Mouse (Mus musculus): ENCODE measurements around the gene Rftn1. TPM values are rescaled to one million over a fixed set of nuclear protein-coding genes. Genes with fewer than 3 reads are reported as not detected.

The Rftn1 gene
- polyA plus RNA-seq, 1 experiment from 2014 or later: 14.8 TPM

DNA sequence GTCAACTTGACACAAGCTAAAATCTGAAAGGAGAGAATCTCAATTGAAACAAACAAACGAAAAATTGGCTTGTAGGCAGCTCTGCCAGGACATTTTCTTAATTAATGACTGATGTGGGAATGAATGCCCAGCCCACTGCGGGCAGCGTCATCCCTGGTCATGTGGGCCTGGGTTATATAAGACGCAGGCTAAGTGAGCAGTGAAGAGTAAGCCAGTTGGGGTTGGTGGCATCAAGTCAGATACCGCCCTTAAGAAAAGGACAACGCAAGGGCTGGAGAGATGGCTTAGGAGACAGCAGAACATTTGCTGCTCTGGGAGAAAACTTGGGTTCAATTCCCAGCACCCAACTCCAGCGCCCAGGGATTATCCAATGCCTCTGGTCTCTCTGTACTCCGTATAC lies 97.6 kb downstream of the Rftn1 start:
- Histone ChIP-seq H3K36me3 (ENCODE audit: control insufficient read depth, insufficient read depth, low read length) (no peaks in the 10 kb centered on the region), H3K9me3 (replicated peaks; ENCODE audit: control insufficient read depth, low read length) (no peaks in the 10 kb centered on the region), H3K27me3 (replicated peaks; ENCODE audit: control insufficient read depth, insufficient read depth, low read length) (no peaks in the 10 kb centered on the region), H3K4me2 (ENCODE audit: low read length) (no peak overlapping the region), H3K9ac (ENCODE audit: low read length) (no peak overlapping the region), H3K4me1 (ENCODE audit: control insufficient read depth, insufficient read depth, low read length) (no peaks in the 10 kb centered on the region), H3K4me3 (ENCODE audit: low read depth, low read length) (no peak overlapping the region), H3K27ac (ENCODE audit: low read depth, low read length) (no peak overlapping the region)
- 88% methylated on average over 8 of the region's 8 CpGs for WGBS
- DNase-seq (ENCODE audit: low spot score) (no peak), ATAC-seq (no peak)

DNA sequence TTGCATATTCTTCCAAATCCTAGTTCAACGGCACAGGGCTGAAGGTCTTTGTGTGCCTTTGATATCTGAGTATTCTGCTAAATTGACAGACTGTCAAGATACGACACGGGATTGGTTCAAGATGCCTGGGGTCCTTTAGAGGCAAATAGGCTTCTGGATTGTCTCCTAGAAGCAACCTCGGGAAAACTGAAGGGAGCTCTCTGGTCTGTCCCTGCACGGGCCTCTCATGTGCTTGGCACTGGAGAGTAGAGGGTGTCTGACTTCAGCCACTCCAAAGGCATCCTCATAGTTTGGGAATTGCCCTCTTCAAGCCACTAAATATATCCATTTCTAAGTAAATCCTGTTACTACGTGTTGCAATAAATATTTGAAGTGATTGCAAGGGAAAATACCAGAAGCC lies 98.6 kb downstream of the Rftn1 start:
- H3K27me3 ChIP-seq (replicated peaks; ENCODE audit: control insufficient read depth, insufficient read depth, low read length): no peaks in the 10 kb centered on the region
- H3K4me3 ChIP-seq (ENCODE audit: low read depth, low read length): no peak overlapping the region
- H3K4me1 ChIP-seq (ENCODE audit: control insufficient read depth, insufficient read depth, low read length): no peaks in the 10 kb centered on the region
- H3K9ac ChIP-seq (ENCODE audit: low read length): no peak overlapping the region
- no peak for DNase-seq (ENCODE audit: low spot score)
- WGBS: 68% methylated on average over 6 of the region's 6 CpGs
- no peaks in the 10 kb centered on the region for H3K9me3 ChIP-seq (replicated peaks; ENCODE audit: control insufficient read depth, low read length)
- no peak for ATAC-seq
- no peak overlapping the region for H3K27ac ChIP-seq (ENCODE audit: low read depth, low read length)
- H3K36me3 ChIP-seq (ENCODE audit: control insufficient read depth, insufficient read depth, low read length): no peaks in the 10 kb centered on the region
- no peak overlapping the region for H3K4me2 ChIP-seq (ENCODE audit: low read length)

DNA sequence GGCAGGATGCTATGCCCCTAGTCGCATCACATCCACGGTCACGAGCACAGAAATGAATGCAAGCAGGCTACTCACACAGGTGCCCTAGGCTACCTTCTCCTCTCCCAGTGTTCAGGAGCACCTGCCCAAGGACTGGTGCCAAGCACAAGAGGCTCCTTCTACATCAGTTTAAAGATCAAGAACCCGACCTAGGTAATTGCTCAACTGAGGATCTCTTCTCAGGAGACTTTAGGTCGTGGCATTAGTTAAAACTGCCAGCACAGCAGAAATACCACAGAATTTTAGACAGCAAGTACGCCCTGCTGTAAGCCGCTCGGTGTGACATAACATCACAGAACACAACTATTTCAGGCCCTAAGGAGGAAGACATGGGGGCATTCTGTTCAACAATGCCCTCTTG lies 100.7 kb downstream of the Rftn1 start:
- WGBS: 89% methylated on average over 8 of the region's 8 CpGs
- Histone ChIP-seq H3K9ac (ENCODE audit: low read length) (no peak overlapping the region), H3K9me3 (replicated peaks; ENCODE audit: control insufficient read depth, low read length) (no peaks in the 10 kb centered on the region), H3K27me3 (replicated peaks; ENCODE audit: control insufficient read depth, insufficient read depth, low read length) (no peaks in the 10 kb centered on the region), H3K36me3 (ENCODE audit: control insufficient read depth, insufficient read depth, low read length) (no peaks in the 10 kb centered on the region), H3K4me3 (ENCODE audit: low read depth, low read length) (no peak overlapping the region), H3K4me2 (ENCODE audit: low read length) (no peak overlapping the region), H3K4me1 (ENCODE audit: control insufficient read depth, insufficient read depth, low read length) (no peaks in the 10 kb centered on the region), H3K27ac (ENCODE audit: low read depth, low read length) (no peak overlapping the region)
- no peak for DNase-seq (ENCODE audit: low spot score)
- ATAC-seq: no peak

DNA sequence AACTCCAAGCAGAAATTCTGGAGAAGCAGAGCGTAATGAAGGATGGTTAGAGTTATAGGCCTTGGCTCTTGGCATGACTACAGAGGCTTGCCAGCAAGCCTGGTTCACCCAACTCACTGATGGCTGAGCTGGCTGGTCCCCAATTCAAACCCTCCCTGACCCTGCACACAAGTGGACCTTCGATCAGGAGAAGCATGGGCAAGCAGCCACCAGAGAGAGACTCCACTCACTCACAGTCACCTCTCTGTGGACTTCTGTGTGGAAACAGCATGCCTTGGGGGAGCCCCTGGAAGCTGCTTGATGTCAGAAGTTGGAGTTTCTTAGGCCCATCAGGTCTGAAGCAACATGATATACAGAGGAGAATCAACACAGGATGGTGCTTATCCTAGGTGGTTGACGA lies 102.4 kb downstream of the Rftn1 start:
- Histone ChIP-seq H3K4me1 (ENCODE audit: control insufficient read depth, insufficient read depth, low read length) (no peaks in the 10 kb centered on the region), H3K9ac (ENCODE audit: low read length) (no peak overlapping the region), H3K9me3 (replicated peaks; ENCODE audit: control insufficient read depth, low read length) (no peaks in the 10 kb centered on the region), H3K36me3 (ENCODE audit: control insufficient read depth, insufficient read depth, low read length) (no peaks in the 10 kb centered on the region), H3K4me3 (ENCODE audit: low read depth, low read length) (no peak overlapping the region), H3K27me3 (replicated peaks; ENCODE audit: control insufficient read depth, insufficient read depth, low read length) (no peaks in the 10 kb centered on the region), H3K4me2 (ENCODE audit: low read length) (no peak overlapping the region), H3K27ac (ENCODE audit: low read depth, low read length) (no peak overlapping the region)
- no peak for DNase-seq (ENCODE audit: low spot score)
- 93% methylated on average over 3 of the region's 3 CpGs for WGBS
- no peak for ATAC-seq

DNA sequence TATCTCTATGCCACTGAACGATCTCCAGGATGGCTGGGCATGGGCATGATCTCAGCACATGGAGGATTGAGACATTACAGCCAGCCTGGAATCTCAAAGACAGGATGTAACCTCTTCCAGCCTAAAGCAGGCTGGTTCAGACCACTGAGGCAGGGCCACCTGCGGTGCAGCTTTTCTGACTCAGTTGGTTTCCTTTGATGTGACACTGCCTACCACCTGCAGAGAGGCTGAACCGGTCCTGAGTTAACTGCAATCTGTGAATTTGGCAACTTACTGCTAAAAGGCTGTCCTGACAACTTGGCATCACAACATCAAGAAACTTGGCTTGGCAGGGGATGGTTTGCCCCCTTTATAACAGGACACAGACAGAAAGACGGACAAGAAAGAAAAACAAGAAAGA lies 103.6 kb downstream of the Rftn1 start:
- Histone ChIP-seq H3K9ac (ENCODE audit: low read length) (no peak overlapping the region), H3K4me2 (ENCODE audit: low read length) (no peak overlapping the region), H3K27me3 (replicated peaks; ENCODE audit: control insufficient read depth, insufficient read depth, low read length) (no peaks in the 10 kb centered on the region), H3K27ac (ENCODE audit: low read depth, low read length) (no peak overlapping the region), H3K4me1 (ENCODE audit: control insufficient read depth, insufficient read depth, low read length) (no peaks in the 10 kb centered on the region), H3K36me3 (ENCODE audit: control insufficient read depth, insufficient read depth, low read length) (no peaks in the 10 kb centered on the region), H3K4me3 (ENCODE audit: low read depth, low read length) (no peak overlapping the region), H3K9me3 (replicated peaks; ENCODE audit: control insufficient read depth, low read length) (no peaks in the 10 kb centered on the region)
- WGBS: 52% methylated on average over 4 of the region's 4 CpGs
- ATAC-seq (no peak), DNase-seq (ENCODE audit: low spot score) (no peak)

DNA sequence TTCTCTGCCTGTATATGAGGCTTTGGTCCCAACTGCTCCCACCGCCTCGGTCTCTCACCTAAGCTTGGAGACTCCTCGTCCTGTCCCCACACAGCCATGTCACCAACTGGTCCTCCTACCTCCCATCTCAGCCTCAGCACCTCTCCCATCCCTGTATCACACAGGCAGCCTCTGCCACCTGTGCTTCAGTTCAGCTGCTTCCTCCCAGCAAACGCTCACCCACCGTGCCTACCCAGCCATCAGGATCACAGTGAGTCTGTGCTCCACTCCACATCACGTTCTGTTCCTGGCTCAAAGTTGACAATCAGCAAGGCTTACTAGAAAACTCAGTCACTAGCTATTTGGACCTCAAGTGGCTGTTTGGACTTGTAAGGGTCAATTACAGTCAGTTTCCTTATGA lies 105.8 kb downstream of the Rftn1 start:
- ATAC-seq (no peak), DNase-seq (ENCODE audit: low spot score) (no peak)
- Histone ChIP-seq H3K9ac (ENCODE audit: low read length) (no peak overlapping the region), H3K36me3 (ENCODE audit: control insufficient read depth, insufficient read depth, low read length) (no peaks in the 10 kb centered on the region), H3K27me3 (replicated peaks; ENCODE audit: control insufficient read depth, insufficient read depth, low read length) (no peaks in the 10 kb centered on the region), H3K27ac (ENCODE audit: low read depth, low read length) (no peak overlapping the region), H3K4me1 (ENCODE audit: control insufficient read depth, insufficient read depth, low read length) (no peaks in the 10 kb centered on the region), H3K4me3 (ENCODE audit: low read depth, low read length) (no peak overlapping the region), H3K9me3 (replicated peaks; ENCODE audit: control insufficient read depth, low read length) (no peaks in the 10 kb centered on the region), H3K4me2 (ENCODE audit: low read length) (no peak overlapping the region)
- WGBS: 83% methylated on average over 6 of the region's 6 CpGs

DNA sequence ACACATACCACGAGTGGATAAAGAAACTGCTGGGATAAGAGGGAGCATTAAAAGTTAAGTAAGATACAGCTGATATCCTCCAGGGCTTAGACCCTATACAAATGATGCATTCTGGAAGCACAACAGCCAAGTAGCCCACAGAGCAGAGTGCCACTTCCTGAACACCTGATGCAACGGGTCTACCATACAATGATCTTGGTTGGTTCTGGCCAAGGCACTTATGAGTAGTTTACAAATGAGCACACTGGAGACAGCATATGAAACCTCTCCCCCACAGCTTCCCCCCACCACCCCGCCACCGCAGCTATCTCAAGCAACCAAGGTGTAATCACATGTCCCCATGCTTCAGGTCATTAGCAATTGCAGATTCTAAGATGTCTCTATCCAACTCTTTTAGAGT lies 106.5 kb downstream of the Rftn1 start:
- Histone ChIP-seq H3K27me3 (replicated peaks; ENCODE audit: control insufficient read depth, insufficient read depth, low read length) (no peaks in the 10 kb centered on the region), H3K4me2 (ENCODE audit: low read length) (no peak overlapping the region), H3K9ac (ENCODE audit: low read length) (no peak overlapping the region), H3K4me3 (ENCODE audit: low read depth, low read length) (no peak overlapping the region), H3K9me3 (replicated peaks; ENCODE audit: control insufficient read depth, low read length) (no peaks in the 10 kb centered on the region), H3K27ac (ENCODE audit: low read depth, low read length) (no peak overlapping the region), H3K36me3 (ENCODE audit: control insufficient read depth, insufficient read depth, low read length) (no peaks in the 10 kb centered on the region), H3K4me1 (ENCODE audit: control insufficient read depth, insufficient read depth, low read length) (no peaks in the 10 kb centered on the region)
- 80% methylated on average over 4 of the region's 4 CpGs for WGBS
- ATAC-seq: no peak
- DNase-seq (ENCODE audit: low spot score): no peak

DNA sequence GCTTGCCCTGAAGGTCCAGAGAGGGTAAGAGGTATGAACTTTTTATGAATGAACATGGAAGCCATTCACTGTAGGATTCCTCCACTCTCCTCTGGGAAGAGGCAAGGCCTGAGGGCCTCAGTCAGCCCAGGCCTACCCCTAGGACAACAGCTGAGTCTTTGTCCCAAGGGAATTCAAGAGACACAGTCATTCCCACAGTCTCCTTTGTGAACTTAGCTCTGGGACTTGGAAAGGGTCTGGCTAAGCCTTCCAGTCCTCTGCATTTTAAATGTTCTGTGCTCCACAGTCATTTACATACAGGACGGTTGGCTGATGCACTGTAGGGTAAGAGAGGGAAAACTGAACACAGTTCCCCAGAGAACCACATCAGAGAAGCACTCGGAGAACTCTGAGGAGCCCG lies 107.5 kb downstream of the Rftn1 start:
- no peaks in the 10 kb centered on the region for H3K9me3 ChIP-seq (replicated peaks; ENCODE audit: control insufficient read depth, low read length)
- no peaks in the 10 kb centered on the region for H3K36me3 ChIP-seq (ENCODE audit: control insufficient read depth, insufficient read depth, low read length)
- no peak overlapping the region for H3K4me3 ChIP-seq (ENCODE audit: low read depth, low read length)
- H3K27me3 ChIP-seq (replicated peaks; ENCODE audit: control insufficient read depth, insufficient read depth, low read length): no peaks in the 10 kb centered on the region
- no peak for ATAC-seq
- H3K27ac ChIP-seq (ENCODE audit: low read depth, low read length): no peak overlapping the region
- H3K4me2 ChIP-seq (ENCODE audit: low read length): no peak overlapping the region
- 82% methylated on average over 3 of the region's 3 CpGs for WGBS
- H3K4me1 ChIP-seq (ENCODE audit: control insufficient read depth, insufficient read depth, low read length): no peaks in the 10 kb centered on the region
- H3K9ac ChIP-seq (ENCODE audit: low read length): no peak overlapping the region
- DNase-seq (ENCODE audit: low spot score): no peak

DNA sequence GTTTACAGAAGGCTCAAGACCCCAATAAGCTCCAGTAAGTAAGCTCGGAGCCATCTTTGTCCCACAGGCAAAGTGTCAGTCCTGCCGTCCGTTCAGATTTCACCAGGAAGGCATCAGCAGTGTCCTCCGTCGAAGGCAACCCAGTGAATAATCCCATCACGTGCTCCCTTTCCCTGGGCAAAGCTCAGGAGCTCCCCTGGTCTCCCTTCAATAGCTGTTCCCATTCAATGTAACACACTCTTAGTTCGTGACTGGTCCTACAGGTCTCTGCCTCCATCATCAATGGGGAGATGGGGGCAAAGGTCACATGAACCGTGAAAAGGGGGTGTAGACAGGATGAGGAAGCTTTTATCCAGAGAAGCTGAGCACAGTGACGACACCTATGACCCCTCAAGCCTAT lies 108.8 kb downstream of the Rftn1 start:
- no peaks in the 10 kb centered on the region for H3K27me3 ChIP-seq (replicated peaks; ENCODE audit: control insufficient read depth, insufficient read depth, low read length)
- no peak overlapping the region for H3K9ac ChIP-seq (ENCODE audit: low read length)
- no peaks in the 10 kb centered on the region for H3K36me3 ChIP-seq (ENCODE audit: control insufficient read depth, insufficient read depth, low read length)
- no peak overlapping the region for H3K4me2 ChIP-seq (ENCODE audit: low read length)
- H3K4me3 ChIP-seq (ENCODE audit: low read depth, low read length): no peak overlapping the region
- no peaks in the 10 kb centered on the region for H3K4me1 ChIP-seq (ENCODE audit: control insufficient read depth, insufficient read depth, low read length)
- no peak for ATAC-seq
- no peak overlapping the region for H3K27ac ChIP-seq (ENCODE audit: low read depth, low read length)
- DNase-seq (ENCODE audit: low spot score): no peak
- H3K9me3 ChIP-seq (replicated peaks; ENCODE audit: control insufficient read depth, low read length): no peaks in the 10 kb centered on the region
- WGBS: 61% methylated on average over 9 of the region's 9 CpGs

DNA sequence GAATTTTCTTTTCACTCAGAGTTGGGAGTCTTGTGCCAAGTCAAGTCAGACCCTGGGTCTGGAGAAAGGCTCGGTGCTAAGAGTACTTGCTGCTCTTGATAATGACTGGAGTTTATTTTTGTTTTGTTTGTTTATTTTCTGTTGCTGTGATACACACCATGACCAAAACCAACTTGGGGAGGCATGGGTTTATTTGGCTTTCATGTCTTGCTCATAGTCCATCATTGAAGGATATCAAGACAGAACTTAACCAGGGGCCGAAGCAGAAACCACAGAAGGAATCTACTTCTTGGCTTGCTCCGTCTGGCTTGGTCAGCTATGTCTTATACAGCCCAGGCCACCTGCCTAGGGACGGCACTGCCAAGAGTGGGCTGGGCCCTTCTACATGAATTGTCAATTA lies 109.5 kb downstream of the Rftn1 start:
- no peaks in the 10 kb centered on the region for H3K27me3 ChIP-seq (replicated peaks; ENCODE audit: control insufficient read depth, insufficient read depth, low read length)
- no peak overlapping the region for H3K27ac ChIP-seq (ENCODE audit: low read depth, low read length)
- H3K4me3 ChIP-seq (ENCODE audit: low read depth, low read length): no peak overlapping the region
- H3K9ac ChIP-seq (ENCODE audit: low read length): no peak overlapping the region
- DNase-seq (ENCODE audit: low spot score) (no peak), ATAC-seq (no peak)
- no peaks in the 10 kb centered on the region for H3K36me3 ChIP-seq (ENCODE audit: control insufficient read depth, insufficient read depth, low read length)
- no peak overlapping the region for H3K4me2 ChIP-seq (ENCODE audit: low read length)
- H3K9me3 ChIP-seq (replicated peaks; ENCODE audit: control insufficient read depth, low read length): no peaks in the 10 kb centered on the region
- 89% methylated on average over 4 of the region's 4 CpGs for WGBS
- no peaks in the 10 kb centered on the region for H3K4me1 ChIP-seq (ENCODE audit: control insufficient read depth, insufficient read depth, low read length)

Data from forebrain, embryonic 14.5 days (tissue).